Mouse (Mus musculus): Measurements from ENCODE around the gene Rnf208.

- TF ChIP-seq HCFC1 (IDR thresholded peaks at IDR 0.05; ENCODE audit: borderline replicate concordance, insufficient read depth, low read length) (no peak), ZC3H11A (IDR thresholded peaks at IDR 0.05; ENCODE audit: borderline replicate concordance, low read depth, low read length) (no peak)
These were observed 46.6 kb upstream of the Rnf208 start for GRCm38 (mm10) chr2:25195211-25196156.

All from ES-E14 (cell line).